Mouse (Mus musculus) neural tube, embryonic 14.5 days (tissue): Measurements from ENCODE around the gene Slc10a6. TPM values are rescaled to one million over a fixed set of nuclear protein-coding genes. Genes with fewer than 3 reads are reported as not detected.

ENCODE experiments used
- ATAC-seq: fragments of 200-750 bp; cut with Nextera tagmentation; 2 replicates; pipeline ENCODE4 v1.8.0; 2017; ENCODE audit warnings: low read depth, mild to moderate bottlenecking, moderate TSS enrichment, moderate library complexity
- H3K27ac ChIP-seq: fragments of 300-500 bp; sonication (generic); 2 replicates; pipeline ENCODE4 v1.5.1; 2014; ENCODE audit warnings: low read depth, mild to moderate bottlenecking, control low read depth, low read length, moderate library complexity, mixed read lengths
- H3K27me3 ChIP-seq: fragments of 300-500 bp; sonication (generic); 2 replicates; pipeline ENCODE4 v1.6.1; 2014; ENCODE audit warnings: low read length; ENCODE audit not compliant: control insufficient read depth, insufficient read depth
- H3K36me3 ChIP-seq: fragments of 300-500 bp; sonication (generic); 2 replicates; pipeline ENCODE4 v1.6.1; 2014; ENCODE audit warnings: low read length, mixed read lengths; ENCODE audit not compliant: control insufficient read depth, insufficient read depth
- H3K4me1 ChIP-seq: fragments of 300-500 bp; sonication (generic); 2 replicates; pipeline ENCODE4 v1.6.1; 2014; ENCODE audit warnings: low read length; ENCODE audit not compliant: control insufficient read depth, insufficient read depth
- H3K4me2 ChIP-seq: fragments of 300-500 bp; sonication (generic); 2 replicates; pipeline ENCODE4 v1.6.1; 2014; ENCODE audit warnings: mild to moderate bottlenecking, low read depth, low read length, control low read depth
- H3K4me3 ChIP-seq: fragments of 300-500 bp; sonication (generic); 2 replicates; pipeline ENCODE4 v1.5.1; 2014; ENCODE audit warnings: low read depth, low read length, control low read depth, mixed read lengths
- H3K9ac ChIP-seq: fragments of 300-500 bp; sonication (generic); replicated peaks from 2 replicates; pipeline ENCODE4 v1.6.1; 2014; ENCODE audit warnings: low read depth, mild to moderate bottlenecking, control low read depth, low read length, mixed read lengths
- H3K9me3 ChIP-seq: fragments of 300-500 bp; sonication (generic); 2 replicates; pipeline ENCODE4 v1.6.1; 2016; ENCODE audit warnings: low read length; ENCODE audit not compliant: control insufficient read depth
- WGBS: fragments of 180-500 bp; shearing (Covaris S2); extraction: QIAGEN DNeasy Blood & Tissue Kit; methylation state at CpG from one replicate; pipeline ENCODE4 v1.1.7; 2014; 5-methylcytosine and 5-hydroxymethylcytosine counted together
- polyA plus RNA-seq: library from polyadenylated mRNA; unstranded; fragments of >200 nt; fragmentation: Nextera tagmentation; extraction: Ambion mirVana; gene quantifications from 2 replicates; pipeline ENCODE4 v1.2.1, GENCODE M21; 2014

Slc10a6 gene
- polyA plus RNA-seq, result 0.33 and 0.40 TPM in 2 replicates

DNA sequence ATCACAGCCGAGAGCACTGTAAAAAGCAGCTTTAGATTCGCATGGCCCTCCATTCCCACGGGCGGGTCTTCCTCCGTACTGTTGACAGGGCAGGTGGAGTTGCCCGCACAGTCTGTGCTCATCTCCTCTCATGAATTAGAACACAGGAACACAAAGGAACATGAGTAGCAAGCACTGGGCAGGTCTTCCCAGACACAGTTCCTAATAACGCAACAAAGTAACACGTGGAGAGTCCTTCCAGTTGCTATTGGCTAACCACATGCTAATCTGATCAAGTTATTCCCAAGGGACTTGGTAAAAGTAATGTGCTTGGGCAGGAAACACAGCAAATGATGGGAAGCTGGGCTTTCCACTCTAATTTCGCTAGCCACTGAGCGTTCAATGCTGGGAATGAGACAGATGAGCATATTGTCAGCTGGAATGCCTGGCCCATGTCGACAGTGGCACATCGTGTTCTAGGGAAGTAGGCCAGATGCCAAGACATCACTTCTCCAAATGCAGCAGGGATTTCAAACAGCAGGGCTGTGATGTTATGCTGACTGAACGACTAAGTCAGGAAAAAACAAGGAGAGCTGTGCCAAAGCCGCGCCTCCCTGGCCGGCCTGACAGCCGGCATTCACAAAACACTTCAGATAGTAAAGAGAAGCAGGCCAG is at the start of gene Slc10a6:
Gene Slc10a6, minus strand, starts transcription at position 293 of the 654 bp plus-strand sequence.
- Histone ChIP-seq H3K9me3 (no peaks in the 10 kb centered on the region), H3K4me1 (no peaks in the 10 kb centered on the region), H3K36me3 (no peaks in the 10 kb centered on the region), H3K27me3 (no peaks in the 10 kb centered on the region), H3K9ac (no peak within 1 kb of the TSS), H3K4me2 (no peak within 1 kb of the TSS), H3K4me3 (no peak within 1 kb of the TSS), H3K27ac (0 out of 2 replicates have a peak within 1 kb of the TSS, but pooled peaks have one; percentile 4)
- 56% methylated on average over 17 of the region's 17 CpGs for WGBS
- peak; percentile 84 for ATAC-seq

DNA sequence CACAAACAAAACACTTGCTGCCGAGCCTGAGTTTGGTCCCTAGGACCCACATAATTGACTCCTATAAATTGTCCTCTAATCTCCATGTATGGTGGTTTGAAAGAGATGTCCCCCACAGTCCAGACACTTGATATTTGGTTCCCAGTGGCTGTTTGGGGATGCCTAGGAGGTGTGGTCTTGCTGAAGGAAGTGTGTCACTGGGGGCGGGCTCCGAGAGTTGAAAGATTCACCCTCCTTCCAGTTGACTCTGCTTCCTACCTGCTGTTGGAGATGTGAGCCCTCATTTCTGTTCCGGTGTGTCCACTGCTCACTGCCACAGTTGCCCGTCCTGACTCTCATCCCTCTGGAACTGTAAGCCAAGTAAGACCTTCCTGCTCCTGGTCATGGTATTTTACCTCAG is 49.8 kb upstream of the Slc10a6 start:
- WGBS, result 90% methylated on average over 5 of the region's 5 CpGs
- no peaks in the 10 kb centered on the region for H3K4me1 ChIP-seq
- no peaks in the 10 kb centered on the region for H3K36me3 ChIP-seq
- H3K9me3 ChIP-seq, result no peaks in the 10 kb centered on the region
- H3K27me3 ChIP-seq, result no peaks in the 10 kb centered on the region
- no peak overlapping the region for H3K9ac ChIP-seq
- H3K4me3 ChIP-seq, result no peak overlapping the region
- no peak for ATAC-seq
- no peak overlapping the region for H3K4me2 ChIP-seq
- H3K27ac ChIP-seq, result no peak overlapping the region

DNA sequence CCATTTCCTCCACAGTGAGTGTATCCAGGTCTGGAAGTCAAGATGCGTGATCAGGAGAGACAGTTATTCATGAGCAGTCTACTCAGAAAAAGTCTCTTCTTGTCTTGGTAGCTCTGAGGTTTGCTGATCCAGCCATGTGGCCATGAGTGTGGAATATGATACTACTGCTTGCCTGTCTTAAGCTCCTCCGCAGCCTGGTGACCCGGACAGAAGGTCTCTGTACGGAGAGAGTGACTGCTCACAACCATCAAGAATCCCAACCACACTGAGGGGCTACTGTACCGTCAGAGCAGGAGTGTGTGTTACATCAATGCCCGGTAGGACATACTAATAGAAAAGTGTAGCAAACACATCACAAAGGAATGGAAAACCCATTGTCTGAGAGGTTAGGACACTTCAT is 48.7 kb upstream of the Slc10a6 start:
- no peak overlapping the region for H3K9ac ChIP-seq
- no peak for ATAC-seq
- H3K9me3 ChIP-seq, result no peaks in the 10 kb centered on the region
- no peaks in the 10 kb centered on the region for H3K4me1 ChIP-seq
- H3K4me3 ChIP-seq, result no peak overlapping the region
- H3K27ac ChIP-seq, result no peak overlapping the region
- H3K27me3 ChIP-seq, result no peaks in the 10 kb centered on the region
- no peaks in the 10 kb centered on the region for H3K36me3 ChIP-seq
- no peak overlapping the region for H3K4me2 ChIP-seq
- 83% methylated on average over 6 of the region's 6 CpGs for WGBS

DNA sequence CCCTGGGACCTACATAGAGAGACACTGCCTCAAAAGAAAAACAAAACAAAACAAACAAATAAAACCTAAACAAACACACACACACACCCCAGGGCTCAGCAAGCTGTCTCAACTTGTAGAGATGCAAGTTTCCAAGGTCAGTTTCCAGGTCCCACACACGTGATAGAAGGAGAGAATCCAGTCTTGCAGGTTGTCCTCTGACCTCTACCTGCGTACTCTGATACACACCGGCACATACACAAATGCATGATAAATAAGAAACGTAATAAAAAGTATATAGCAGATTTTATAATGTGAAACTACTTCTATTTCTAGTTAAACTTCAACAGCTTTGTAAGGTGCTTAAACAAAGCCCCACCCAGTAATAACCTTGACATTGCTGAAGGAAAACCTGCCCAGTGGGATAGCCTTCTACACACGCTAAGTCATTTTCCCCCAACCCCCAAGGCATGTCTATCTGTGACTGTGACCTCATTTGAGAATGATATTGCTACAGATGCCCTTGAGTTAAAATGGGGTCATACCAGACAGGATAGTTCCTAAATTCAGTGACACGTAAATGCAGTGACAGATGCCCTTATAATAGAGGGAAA is 47.2 kb upstream of the Slc10a6 start:
- no peak overlapping the region for H3K9ac ChIP-seq
- 88% methylated on average over 6 of the region's 6 CpGs for WGBS
- no peaks in the 10 kb centered on the region for H3K4me1 ChIP-seq
- no peaks in the 10 kb centered on the region for H3K36me3 ChIP-seq
- no peaks in the 10 kb centered on the region for H3K9me3 ChIP-seq
- ATAC-seq, result no peak
- H3K4me3 ChIP-seq, result no peak overlapping the region
- no peaks in the 10 kb centered on the region; the same call in 1 of the 2 replicates for H3K27me3 ChIP-seq
- H3K4me2 ChIP-seq, result no peak overlapping the region
- no peak overlapping the region for H3K27ac ChIP-seq

DNA sequence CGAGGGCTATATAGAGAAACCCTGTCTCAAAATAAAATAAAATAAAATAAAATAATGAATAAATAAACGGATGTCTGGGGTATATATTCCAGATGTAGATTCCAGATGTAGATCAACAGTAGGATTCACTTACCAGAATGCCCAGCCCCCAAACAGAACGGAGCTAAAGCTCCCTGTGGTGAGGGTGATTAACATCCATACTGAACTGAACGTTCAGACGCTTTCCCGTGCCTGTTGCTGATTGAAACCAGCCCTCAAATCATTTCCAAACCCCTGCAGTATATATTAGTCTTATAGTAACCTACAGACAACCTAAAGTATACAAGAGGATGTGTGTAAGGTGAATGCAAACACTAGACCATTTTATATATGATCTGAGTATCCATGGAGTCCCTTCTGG is 45.3 kb upstream of the Slc10a6 start:
- H3K27me3 ChIP-seq, result no peaks in the 10 kb centered on the region; the same call in 1 of the 2 replicates
- H3K4me3 ChIP-seq, result no peak overlapping the region
- no peaks in the 10 kb centered on the region for H3K36me3 ChIP-seq
- no peaks in the 10 kb centered on the region for H3K4me1 ChIP-seq
- no peaks in the 10 kb centered on the region for H3K9me3 ChIP-seq
- ATAC-seq, result no peak
- 45% methylated on average over 6 of the region's 6 CpGs for WGBS
- H3K27ac ChIP-seq, result no peak overlapping the region
- no peak overlapping the region for H3K4me2 ChIP-seq
- no peak overlapping the region for H3K9ac ChIP-seq

DNA sequence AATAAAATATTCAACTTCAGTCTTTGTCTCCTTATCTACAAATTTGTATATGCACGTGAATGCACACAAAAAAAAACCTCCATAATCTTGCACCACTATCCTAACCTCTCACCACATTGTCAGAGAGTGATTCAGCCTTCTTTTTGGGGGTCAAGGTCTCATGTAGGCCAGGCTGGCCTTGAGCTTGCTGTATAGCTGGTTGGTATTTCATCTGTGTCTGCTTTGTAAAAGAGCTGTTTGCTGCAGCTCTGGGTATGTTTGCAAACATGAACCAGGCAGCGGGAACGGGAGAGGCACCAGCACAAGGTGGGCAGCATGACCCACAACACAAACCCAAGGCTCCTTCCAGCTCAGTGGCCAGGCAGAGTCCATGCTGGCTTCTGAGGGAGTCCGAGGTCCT is 44.4 kb upstream of the Slc10a6 start:
- Histone ChIP-seq H3K4me1 (no peaks in the 10 kb centered on the region), H3K27ac (no peak overlapping the region), H3K9ac (no peak overlapping the region), H3K27me3 (no peaks in the 10 kb centered on the region; the same call in 1 of the 2 replicates), H3K4me2 (no peak overlapping the region), H3K36me3 (no peaks in the 10 kb centered on the region), H3K9me3 (no peaks in the 10 kb centered on the region), H3K4me3 (no peak overlapping the region)
- 89% methylated on average over 4 of the region's 4 CpGs for WGBS
- ATAC-seq, result no peak

DNA sequence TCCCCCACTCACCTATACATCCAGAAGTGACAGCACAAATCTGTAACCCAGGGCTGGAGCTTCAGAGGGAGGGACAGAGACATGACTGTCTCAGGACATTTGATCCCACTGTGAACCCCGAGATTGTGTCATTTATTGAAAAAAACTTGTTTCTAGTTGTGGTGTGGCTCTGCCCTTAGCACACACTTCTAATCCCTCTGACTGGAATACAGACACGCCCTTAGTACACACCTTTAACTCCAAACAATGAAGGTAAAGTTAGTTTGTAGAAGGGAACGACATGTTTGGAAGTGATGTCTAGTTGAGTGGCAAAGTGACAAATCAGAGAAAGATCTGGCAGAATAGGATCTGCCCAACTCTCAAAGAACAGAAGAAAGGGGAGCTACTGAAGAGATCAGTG is 42.7 kb upstream of the Slc10a6 start:
- Histone ChIP-seq H3K4me3 (no peak overlapping the region), H3K36me3 (no peaks in the 10 kb centered on the region), H3K9me3 (no peaks in the 10 kb centered on the region), H3K27ac (no peak overlapping the region), H3K9ac (no peak overlapping the region), H3K4me2 (no peak overlapping the region), H3K4me1 (no peaks in the 10 kb centered on the region), H3K27me3 (no peaks in the 10 kb centered on the region; the same call in 1 of the 2 replicates)
- no peak for ATAC-seq
- WGBS, result 68% methylated on average over 3 of the region's 3 CpGs

DNA sequence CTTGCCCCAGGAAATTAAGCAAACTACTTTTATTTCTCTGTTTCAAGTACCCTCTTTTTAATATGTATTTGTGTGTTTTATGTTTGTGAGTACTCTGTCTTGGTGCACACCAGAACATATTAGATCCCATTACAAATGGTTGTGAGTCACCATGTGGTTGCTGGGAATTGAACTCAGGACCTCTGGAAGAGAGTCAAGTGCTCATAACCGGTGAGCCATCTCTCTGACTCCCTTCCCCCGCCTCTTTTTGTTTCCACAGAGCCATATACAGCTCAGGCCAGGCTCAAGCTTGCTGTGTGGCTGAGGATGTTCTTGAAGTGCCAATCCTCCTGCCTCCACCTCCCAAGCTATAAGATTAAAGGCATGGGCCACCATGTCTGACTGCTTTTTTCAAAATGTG is 36.7 kb upstream of the Slc10a6 start:
- Histone ChIP-seq H3K27ac (no peak overlapping the region), H3K9ac (no peak overlapping the region), H3K4me2 (no peak overlapping the region), H3K36me3 (no peaks in the 10 kb centered on the region), H3K4me1 (no peaks in the 10 kb centered on the region), H3K27me3 (no peaks in the 10 kb centered on the region), H3K9me3 (no peaks in the 10 kb centered on the region), H3K4me3 (no peak overlapping the region)
- ATAC-seq, result no peak
- 69% methylated on average over 2 of the region's 2 CpGs for WGBS

DNA sequence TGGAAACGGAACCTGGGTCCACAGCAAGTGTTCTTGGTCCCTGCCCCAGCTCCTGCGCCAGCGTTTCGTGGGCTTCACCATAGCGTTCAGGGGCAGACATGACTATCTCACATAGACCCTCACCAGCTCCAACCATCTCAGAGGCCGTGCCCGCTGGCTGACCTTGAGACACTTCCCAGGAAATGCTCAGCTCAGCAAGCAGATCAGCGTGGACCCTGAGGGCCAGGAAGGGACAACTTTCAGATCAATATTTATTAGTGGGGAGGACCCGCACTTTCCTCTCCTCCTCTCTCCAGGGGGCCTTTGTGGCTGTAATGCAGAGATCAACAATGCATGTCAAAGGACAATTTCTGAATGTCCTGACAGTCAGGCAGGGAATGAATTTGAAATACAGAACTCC is 35.7 kb upstream of the Slc10a6 start:
- Histone ChIP-seq H3K9me3 (no peaks in the 10 kb centered on the region), H3K4me1 (no peaks in the 10 kb centered on the region), H3K27ac (no peak overlapping the region), H3K27me3 (no peaks in the 10 kb centered on the region), H3K9ac (no peak overlapping the region), H3K4me3 (no peak overlapping the region), H3K4me2 (no peak overlapping the region), H3K36me3 (no peaks in the 10 kb centered on the region)
- no peak for ATAC-seq
- WGBS, result 66% methylated on average over 9 of the region's 9 CpGs
